Mouse (Mus musculus): ENCODE measurements at regions not wholly inside any gene's neighbourhood (a gene's known extent, or its start where the extent isn't known, plus 50 kb on each side); places are given as distances from the start of the nearest gene placed in this dataset.

GRCm38 (mm10) chr15:62068422-62069160 lies 1145.8 kb upstream of the A1bg start:
- Histone ChIP-seq H3K9ac (ENCODE audit: low read length) (no peak overlapping the region), H3K27ac (ENCODE audit: low read length) (no peak overlapping the region), H3K4me1 (replicated peaks; ENCODE audit: control insufficient read depth, insufficient read depth, low read length) (peaks cover 4% of the 10 kb centered on the region), H3K9me3 (ENCODE audit: control insufficient read depth, low read length) (no peaks in the 10 kb centered on the region), H3K36me3 (ENCODE audit: control insufficient read depth, insufficient read depth, low read length) (no peaks in the 10 kb centered on the region), H3K27me3 (ENCODE audit: control insufficient read depth, insufficient read depth, low read depth, low read length) (no peaks in the 10 kb centered on the region), H3K4me3 (ENCODE audit: low read length) (no peak overlapping the region), H3K4me2 (ENCODE audit: low read depth, low read length) (no peak overlapping the region)
- ATAC-seq (ENCODE audit: low read depth): no peak
- 51% methylated on average over 11 of the region's 11 CpGs for WGBS

DNA sequence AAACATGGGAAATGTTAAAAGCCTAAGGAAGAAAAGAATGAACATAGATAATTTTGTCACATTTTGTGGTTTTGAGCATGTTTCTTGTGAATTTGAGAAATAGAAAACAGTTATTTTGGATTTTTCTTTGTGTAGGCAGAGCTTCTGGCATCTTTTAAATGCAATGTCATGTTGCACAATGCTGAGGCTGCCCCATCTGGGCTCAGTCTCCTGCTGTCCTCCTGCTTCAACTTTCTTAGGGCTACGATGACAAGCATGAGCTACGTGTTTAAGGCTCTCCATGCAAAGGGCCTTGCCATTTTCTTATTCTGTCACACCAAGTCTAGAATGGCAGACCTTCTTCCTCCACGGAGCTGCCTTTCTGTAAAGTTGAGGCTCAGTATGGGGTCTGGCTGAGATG lies 1141.6 kb upstream of the A1bg start:
- Histone ChIP-seq H3K4me2 (ENCODE audit: low read depth, low read length) (no peak overlapping the region), H3K36me3 (ENCODE audit: control insufficient read depth, insufficient read depth, low read length) (no peaks in the 10 kb centered on the region), H3K4me1 (replicated peaks; ENCODE audit: control insufficient read depth, insufficient read depth, low read length) (peaks cover 4% of the 10 kb centered on the region), H3K27ac (ENCODE audit: low read length) (no peak overlapping the region), H3K4me3 (ENCODE audit: low read length) (no peak overlapping the region), H3K9ac (ENCODE audit: low read length) (no peak overlapping the region), H3K27me3 (ENCODE audit: control insufficient read depth, insufficient read depth, low read depth, low read length) (no peaks in the 10 kb centered on the region), H3K9me3 (ENCODE audit: control insufficient read depth, low read length) (no peaks in the 10 kb centered on the region)
- 93% methylated on average over 3 of the region's 3 CpGs for WGBS
- no peak for ATAC-seq (ENCODE audit: low read depth)

DNA sequence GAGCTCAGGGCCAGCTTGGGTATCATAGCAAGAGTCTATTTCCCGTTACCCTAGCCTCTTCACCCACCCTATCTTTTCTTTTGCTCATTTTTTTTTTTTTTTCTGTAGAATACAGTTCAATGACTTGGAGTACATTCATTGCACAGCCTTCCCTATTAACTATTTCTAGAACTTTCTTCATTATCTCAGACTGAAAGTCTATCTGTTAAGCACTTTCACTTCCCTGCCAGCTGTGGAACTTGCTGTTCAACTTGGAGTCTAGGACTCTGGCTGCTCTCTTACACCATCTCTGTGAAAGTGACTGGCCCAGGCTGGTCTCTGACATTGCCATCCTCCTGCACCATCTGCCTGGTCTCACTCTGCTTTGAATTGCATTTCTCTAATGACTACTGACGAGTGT lies 1134.6 kb upstream of the A1bg start:
- Histone ChIP-seq H3K4me2 (ENCODE audit: low read depth, low read length) (no peak overlapping the region), H3K27ac (ENCODE audit: low read length) (no peak overlapping the region), H3K9me3 (ENCODE audit: control insufficient read depth, low read length) (no peaks in the 10 kb centered on the region), H3K4me3 (ENCODE audit: low read length) (no peak overlapping the region), H3K27me3 (ENCODE audit: control insufficient read depth, insufficient read depth, low read depth, low read length) (no peaks in the 10 kb centered on the region), H3K9ac (ENCODE audit: low read length) (no peak overlapping the region), H3K36me3 (ENCODE audit: control insufficient read depth, insufficient read depth, low read length) (no peaks in the 10 kb centered on the region), H3K4me1 (replicated peaks; ENCODE audit: control insufficient read depth, insufficient read depth, low read length) (peaks cover 11% of the 10 kb centered on the region)
- 82% methylated on average over 2 of the region's 2 CpGs for WGBS
- no peak for ATAC-seq (ENCODE audit: low read depth)

- WGBS: 71% methylated on average over 11 of the region's 11 CpGs
- Histone ChIP-seq H3K9me3 (ENCODE audit: control insufficient read depth, low read length) (no peaks in the 10 kb centered on the region), H3K4me2 (ENCODE audit: low read depth, low read length) (no peak overlapping the region), H3K9ac (ENCODE audit: low read length) (no peak overlapping the region), H3K4me3 (ENCODE audit: low read length) (no peak overlapping the region), H3K27ac (ENCODE audit: low read length) (no peak overlapping the region), H3K36me3 (ENCODE audit: control insufficient read depth, insufficient read depth, low read length) (no peaks in the 10 kb centered on the region), H3K27me3 (ENCODE audit: control insufficient read depth, insufficient read depth, low read depth, low read length) (no peaks in the 10 kb centered on the region), H3K4me1 (replicated peaks; ENCODE audit: control insufficient read depth, insufficient read depth, low read length) (peaks cover 11% of the 10 kb centered on the region)
- no peak for ATAC-seq (ENCODE audit: low read depth)
Measured at GRCm38 (mm10) chr15:62056889-62057288, 1134.1 kb upstream of the A1bg start.

- no peak overlapping the region for H3K4me2 ChIP-seq (ENCODE audit: low read depth, low read length)
- H3K4me1 ChIP-seq (replicated peaks; ENCODE audit: control insufficient read depth, insufficient read depth, low read length): peaks cover 11% of the 10 kb centered on the region
- no peak overlapping the region for H3K4me3 ChIP-seq (ENCODE audit: low read length)
- H3K27ac ChIP-seq (ENCODE audit: low read length): no peak overlapping the region
- H3K36me3 ChIP-seq (ENCODE audit: control insufficient read depth, insufficient read depth, low read length): no peaks in the 10 kb centered on the region
- H3K9ac ChIP-seq (ENCODE audit: low read length): no peak overlapping the region
- ATAC-seq (ENCODE audit: low read depth): 0 out of 2 replicates have a peak, but pooled peaks have one; percentile 20
- WGBS: 67% methylated on average over 3 of the region's 3 CpGs
- no peaks in the 10 kb centered on the region for H3K9me3 ChIP-seq (ENCODE audit: control insufficient read depth, low read length)
- no peaks in the 10 kb centered on the region for H3K27me3 ChIP-seq (ENCODE audit: control insufficient read depth, insufficient read depth, low read depth, low read length)
Measured at GRCm38 (mm10) chr15:62056401-62056800, 1133.6 kb upstream of the A1bg start.

DNA sequence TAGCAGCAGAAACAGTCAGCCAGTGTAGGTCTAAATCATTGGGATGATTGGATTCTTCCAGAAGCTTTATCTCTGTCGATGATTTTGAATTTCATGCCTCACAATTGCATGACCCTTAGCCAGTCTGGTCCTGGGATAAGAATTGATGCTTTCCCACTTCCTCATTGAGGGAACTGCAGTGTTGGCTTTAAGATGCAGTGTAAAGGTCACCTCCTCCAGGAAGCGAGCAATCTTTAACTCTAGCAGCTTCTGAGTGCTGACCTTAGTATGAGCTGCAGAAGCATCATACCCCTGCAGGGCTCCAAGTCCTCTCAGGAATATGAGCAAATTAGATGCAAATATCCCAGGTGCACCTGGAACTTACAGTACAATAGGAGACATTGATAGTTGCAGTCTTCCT lies 1132.2 kb upstream of the A1bg start:
- Histone ChIP-seq H3K36me3 (ENCODE audit: control insufficient read depth, insufficient read depth, low read length) (no peaks in the 10 kb centered on the region), H3K4me3 (ENCODE audit: low read length) (no peak overlapping the region), H3K4me1 (replicated peaks; ENCODE audit: control insufficient read depth, insufficient read depth, low read length) (peaks cover 11% of the 10 kb centered on the region), H3K9me3 (ENCODE audit: control insufficient read depth, low read length) (peaks cover 4% of the 10 kb centered on the region), H3K4me2 (ENCODE audit: low read depth, low read length) (no peak overlapping the region), H3K9ac (ENCODE audit: low read length) (no peak overlapping the region), H3K27me3 (ENCODE audit: control insufficient read depth, insufficient read depth, low read depth, low read length) (no peaks in the 10 kb centered on the region), H3K27ac (ENCODE audit: low read length) (no peak overlapping the region)
- no peak for ATAC-seq (ENCODE audit: low read depth)
- WGBS: 74% methylated on average over 2 of the region's 2 CpGs

- H3K9me3 ChIP-seq (ENCODE audit: control insufficient read depth, low read length): peaks cover 4% of the 10 kb centered on the region
- H3K36me3 ChIP-seq (ENCODE audit: control insufficient read depth, insufficient read depth, low read length): no peaks in the 10 kb centered on the region
- no peak overlapping the region for H3K4me2 ChIP-seq (ENCODE audit: low read depth, low read length)
- peaks cover 18% of the 10 kb centered on the region for H3K4me1 ChIP-seq (replicated peaks; ENCODE audit: control insufficient read depth, insufficient read depth, low read length)
- no peak overlapping the region for H3K9ac ChIP-seq (ENCODE audit: low read length)
- 41% methylated on average over 8 of the region's 8 CpGs for WGBS
- ATAC-seq (ENCODE audit: low read depth): peak; percentile 49
- H3K27ac ChIP-seq (ENCODE audit: low read length): no peak overlapping the region; the same call in 1 of the 2 replicates
- no peaks in the 10 kb centered on the region for H3K27me3 ChIP-seq (ENCODE audit: control insufficient read depth, insufficient read depth, low read depth, low read length)
- no peak overlapping the region for H3K4me3 ChIP-seq (ENCODE audit: low read length)
Measured at GRCm38 (mm10) chr15:62053420-62054239, 1130.8 kb upstream of the A1bg start.

DNA sequence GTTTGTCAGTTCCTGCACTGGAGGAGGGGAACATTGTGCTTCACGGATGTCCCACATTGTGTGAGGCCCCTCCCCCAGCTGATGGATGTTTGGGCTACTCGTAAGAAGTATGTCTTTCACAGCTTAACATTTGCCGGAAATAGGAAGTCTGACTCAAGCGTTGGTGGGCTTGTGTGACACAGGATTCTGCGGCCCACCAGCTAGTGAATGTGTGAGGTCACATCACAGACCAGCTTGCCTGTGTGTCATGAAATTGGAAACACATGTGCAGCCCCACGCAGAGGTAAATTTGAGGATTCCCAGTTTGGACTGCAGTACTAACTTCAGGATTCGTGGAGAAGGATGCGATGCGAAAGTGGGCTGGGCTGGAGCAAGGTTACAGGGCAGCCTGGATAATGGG lies 1126.6 kb upstream of the A1bg start:
- Histone ChIP-seq H3K36me3 (ENCODE audit: control insufficient read depth, insufficient read depth, low read length) (no peaks in the 10 kb centered on the region), H3K27me3 (ENCODE audit: control insufficient read depth, insufficient read depth, low read depth, low read length) (no peaks in the 10 kb centered on the region), H3K27ac (ENCODE audit: low read length) (peak overlapping the region; percentile 70), H3K9me3 (ENCODE audit: control insufficient read depth, low read length) (peaks cover 4% of the 10 kb centered on the region), H3K4me3 (ENCODE audit: low read length) (peak overlapping the region; percentile 15; the same call in 1 of the 2 replicates), H3K9ac (ENCODE audit: low read length) (no peak overlapping the region), H3K4me1 (replicated peaks; ENCODE audit: control insufficient read depth, insufficient read depth, low read length) (peaks cover 13% of the 10 kb centered on the region), H3K4me2 (ENCODE audit: low read depth, low read length) (peak overlapping the region; percentile 44)
- ATAC-seq (ENCODE audit: low read depth): peak; percentile 81
- 48% methylated on average over 9 of the region's 9 CpGs for WGBS

- Histone ChIP-seq H3K9ac (ENCODE audit: low read length) (no peak overlapping the region), H3K9me3 (ENCODE audit: control insufficient read depth, low read length) (peaks cover 4% of the 10 kb centered on the region), H3K27ac (ENCODE audit: low read length) (peak overlapping the region; percentile 70; the same call in 1 of the 2 replicates), H3K36me3 (ENCODE audit: control insufficient read depth, insufficient read depth, low read length) (no peaks in the 10 kb centered on the region), H3K4me1 (replicated peaks; ENCODE audit: control insufficient read depth, insufficient read depth, low read length) (peaks cover 13% of the 10 kb centered on the region), H3K4me2 (ENCODE audit: low read depth, low read length) (peak overlapping the region; percentile 44), H3K4me3 (ENCODE audit: low read length) (no peak overlapping the region), H3K27me3 (ENCODE audit: control insufficient read depth, insufficient read depth, low read depth, low read length) (no peaks in the 10 kb centered on the region)
- ATAC-seq (ENCODE audit: low read depth): no peak
- 29% methylated on average over 4 of the region's 4 CpGs for WGBS
Measured at GRCm38 (mm10) chr15:62048981-62049380, 1126.2 kb upstream of the A1bg start.

Data from lung, embryonic 16.5 days (tissue).